Mouse (Mus musculus) ES-Bruce4 (cell line): ENCODE data around the gene Uqcc1.

Experiments
- CTCF ChIP-seq: IDR thresholded peaks from one replicate; pipeline ENCODE4 v1.8.1; 2011; ENCODE audit warnings: low read depth, low read length
- EP300 ChIP-seq: IDR thresholded peaks from 2 replicates; pipeline ENCODE4 v1.6.1; 2011; ENCODE audit warnings: low read depth, low read length; ENCODE audit not compliant: insufficient read depth

DNA sequence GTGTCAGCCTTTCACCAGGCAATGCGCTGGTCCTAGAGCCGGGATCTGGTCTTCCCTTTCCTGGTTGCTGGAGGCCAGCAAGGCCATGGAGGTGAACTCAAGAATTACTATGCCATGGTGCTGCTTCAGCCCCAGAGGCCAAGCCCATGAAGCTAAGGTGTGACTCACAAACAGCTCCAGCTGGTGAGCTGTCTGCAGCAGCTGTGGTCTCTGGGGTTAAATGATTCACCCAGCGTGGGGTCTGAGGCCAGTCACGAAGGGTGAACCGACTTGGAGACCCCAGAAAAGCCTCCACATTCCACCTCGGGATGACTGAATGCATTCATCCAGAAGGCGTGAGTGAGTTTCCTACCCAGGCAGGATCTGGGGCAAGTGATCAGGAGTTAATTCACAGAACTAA is 80.0 kb downstream of the Uqcc1 start:
- no peak for TF ChIP-seq CTCF
- TF ChIP-seq EP300, result no peak
